Mouse (Mus musculus) frontal cortex, postnatal 25 days (tissue): ENCODE results near the gene Brsk2.
A peak's percentile ranks its signal among the peaks of the same experiment; 100 is the strongest.

ENCODE experiments used
- DNase-seq, 2 experiments: peaks; one replicate each; pipeline ENCODE4 v3.0.0; 2022; ENCODE audit warnings: low spot score in 2 of 2

Brsk2 gene

DNA sequence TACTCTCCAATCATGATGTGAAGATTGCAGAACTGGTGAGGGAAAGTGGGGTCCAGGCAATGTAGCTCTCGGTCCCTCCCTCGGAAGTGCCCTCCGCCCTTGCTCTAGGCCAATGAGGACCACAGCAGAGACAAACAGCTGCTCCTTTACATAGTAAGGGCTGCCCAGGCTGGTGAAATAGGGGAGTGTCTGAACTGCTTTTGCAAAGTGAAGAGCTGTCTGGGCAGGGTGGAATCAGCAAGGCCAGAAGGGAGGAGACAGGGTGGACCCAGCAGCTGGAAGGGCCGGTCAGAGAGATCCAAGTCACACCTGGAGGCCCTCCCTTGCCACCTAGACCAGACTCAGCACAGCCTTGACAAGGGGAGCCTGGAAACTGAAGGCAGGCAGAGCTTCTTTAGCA is 76.4 kb downstream of the Brsk2 start:
- DNase-seq: no peak

DNA sequence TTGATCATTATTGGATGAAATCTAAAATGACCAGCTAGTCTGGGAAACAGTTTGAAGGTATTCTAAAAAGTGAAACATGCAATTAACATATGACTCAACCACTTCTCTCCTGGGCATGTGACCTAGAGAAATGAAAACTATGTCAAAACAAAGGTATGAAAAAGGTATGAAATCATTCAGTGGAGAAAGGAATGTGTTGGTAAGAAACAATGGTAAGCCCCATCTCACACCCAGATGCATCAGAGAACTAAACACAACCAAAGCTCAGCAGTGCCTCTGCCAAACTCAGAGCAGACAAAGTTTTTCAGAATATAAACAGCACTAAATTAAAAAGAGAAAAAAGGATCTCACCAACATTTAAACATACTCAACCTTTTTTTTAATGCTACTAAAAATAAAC is 80.5 kb downstream of the Brsk2 start:
- DNase-seq: no peak

DNA sequence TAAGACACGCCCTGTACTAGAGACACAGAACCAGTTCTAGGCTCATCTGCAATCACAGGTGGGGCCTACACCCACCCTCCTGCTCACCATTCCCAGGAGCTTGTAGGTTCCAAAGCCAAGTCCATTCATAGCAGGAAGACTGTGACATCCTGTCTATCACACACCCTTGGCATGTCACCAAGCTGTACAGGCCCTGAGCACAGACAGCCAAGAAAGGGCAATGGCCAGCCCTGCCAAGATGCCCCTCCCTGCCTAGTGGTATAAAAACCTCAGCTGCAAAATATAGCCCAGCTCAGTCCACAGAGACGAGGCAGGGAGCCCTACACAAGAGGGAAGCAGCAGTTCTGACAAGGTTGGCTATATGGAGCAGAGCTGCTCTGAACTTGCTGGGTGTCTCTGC is 84.6 kb downstream of the Brsk2 start:
- DNase-seq: no peak

DNA sequence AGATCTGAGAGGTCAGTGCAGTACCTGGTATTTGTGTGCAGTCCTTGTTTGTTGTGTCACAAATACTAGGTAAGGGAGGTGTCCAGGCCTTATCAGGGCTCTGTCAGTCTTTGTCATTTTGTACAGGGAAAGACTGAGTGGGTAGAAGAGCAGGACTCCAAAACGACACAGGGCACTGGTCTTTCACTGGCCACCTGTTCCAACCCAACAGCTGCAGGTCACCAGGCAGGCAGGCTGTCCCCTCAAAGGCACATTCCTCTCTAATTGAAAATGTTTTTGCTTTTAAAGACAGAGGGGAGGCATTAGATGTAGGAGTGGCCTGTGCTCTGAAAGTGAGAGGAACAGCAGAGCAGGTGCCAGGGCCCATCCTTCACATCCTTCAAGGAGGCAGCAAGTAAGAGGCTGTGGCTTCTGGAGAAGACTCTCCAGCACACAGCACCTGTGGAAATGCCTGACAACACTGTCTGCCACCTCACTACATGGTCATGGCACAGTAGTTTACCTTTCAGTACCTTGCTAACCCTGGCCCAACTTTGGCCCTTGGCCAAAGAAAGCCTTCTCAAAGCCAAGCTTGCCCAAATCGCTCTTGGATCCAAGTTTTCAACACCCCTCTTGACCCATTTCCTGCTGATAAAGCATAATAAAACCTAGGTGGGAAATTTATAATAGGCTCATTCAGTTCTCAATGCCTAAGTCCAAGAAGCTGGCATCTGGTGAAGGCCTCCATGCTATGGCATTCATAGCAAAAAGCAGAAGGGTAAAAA is 85.7 kb downstream of the Brsk2 start:
- DNase-seq: no peak

DNA sequence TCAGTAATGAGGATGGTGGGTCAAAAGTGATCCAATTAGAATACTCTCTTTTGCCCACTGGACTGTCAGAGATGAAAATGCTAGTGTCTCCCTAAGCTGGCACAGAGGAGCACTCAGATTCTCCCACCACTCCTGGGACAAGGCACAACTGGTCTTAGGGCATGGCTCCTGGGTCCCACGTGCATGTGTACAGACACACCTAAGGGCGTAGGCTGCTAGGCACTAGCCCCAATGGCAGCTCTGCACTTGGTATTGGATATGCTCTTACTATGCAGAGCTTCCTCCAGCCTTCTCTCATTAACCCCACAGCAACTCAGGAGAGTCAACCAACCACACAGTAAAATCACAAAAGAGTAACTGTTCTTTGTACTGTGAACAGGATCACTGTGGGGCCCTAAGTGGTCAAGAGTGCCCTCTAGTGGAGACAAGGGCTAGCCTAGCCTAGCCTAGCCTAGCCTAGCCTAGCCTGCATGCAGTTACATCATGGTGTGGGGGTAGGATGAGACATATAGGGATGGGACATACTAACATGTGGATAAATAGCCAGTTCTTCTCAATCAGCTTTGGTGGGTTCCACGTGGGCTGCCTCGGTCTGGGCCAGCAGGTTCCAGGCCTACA is 88.1 kb downstream of the Brsk2 start:
- peak in 1 of 2 experiments; percentile 21 for DNase-seq

DNA sequence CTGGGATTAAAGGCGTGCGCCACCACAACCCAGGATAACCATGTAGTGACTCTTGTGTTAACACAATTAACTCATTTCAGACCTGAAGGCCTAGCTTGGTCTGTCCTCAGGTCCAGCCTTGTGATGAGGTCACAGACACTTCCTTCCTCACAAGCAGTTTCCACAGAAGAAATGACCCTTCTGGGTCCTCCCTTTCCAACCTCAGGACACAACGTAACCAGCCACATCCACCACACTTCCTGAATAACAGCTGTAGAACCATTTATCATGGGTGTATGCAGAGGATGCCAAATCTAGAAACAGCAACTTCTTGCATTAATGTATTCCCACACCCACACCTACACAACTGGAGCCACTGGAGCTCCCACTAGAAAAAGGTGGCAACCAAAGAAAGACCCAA is 91.2 kb downstream of the Brsk2 start:
- DNase-seq: no peak

DNA sequence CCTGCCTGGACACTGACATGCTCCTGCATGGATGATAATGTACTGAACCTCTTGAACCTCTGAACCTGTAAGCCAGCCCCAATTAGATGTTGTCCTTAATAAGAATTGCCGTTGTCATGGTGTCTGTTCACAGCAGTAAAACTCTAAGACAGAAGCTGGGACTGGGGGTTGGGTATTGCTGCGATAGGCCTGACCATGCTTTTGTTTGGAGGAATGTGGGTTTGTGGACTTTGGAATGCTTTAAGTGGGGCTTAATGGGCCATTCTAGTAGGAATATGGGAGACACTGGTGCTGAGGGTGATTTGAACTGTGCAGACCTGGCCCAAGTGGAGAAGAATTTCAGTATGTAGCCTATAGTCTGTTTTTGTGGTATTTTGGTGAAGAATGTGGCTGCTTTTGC is 95.8 kb downstream of the Brsk2 start:
- no peak for DNase-seq

DNA sequence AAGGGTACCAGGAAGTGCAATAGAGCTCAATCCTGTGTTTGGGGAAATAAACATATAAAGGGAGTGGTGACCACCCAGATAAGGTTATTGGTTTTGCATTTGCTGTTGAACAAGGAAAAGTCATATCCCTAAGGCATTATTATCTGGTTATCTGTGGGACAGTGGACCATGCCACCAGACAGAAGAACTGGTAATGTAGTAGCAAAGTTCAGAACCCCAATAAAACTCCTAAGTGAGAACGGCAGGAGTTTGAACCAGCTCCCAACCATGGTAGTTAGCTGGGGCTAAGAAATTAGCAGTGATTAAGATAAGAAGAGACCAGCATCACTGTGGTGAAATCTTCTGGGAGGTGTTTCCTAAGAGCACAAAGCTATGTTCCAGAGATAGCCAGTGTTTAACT is 96.4 kb downstream of the Brsk2 start:
- DNase-seq: no peak

DNA sequence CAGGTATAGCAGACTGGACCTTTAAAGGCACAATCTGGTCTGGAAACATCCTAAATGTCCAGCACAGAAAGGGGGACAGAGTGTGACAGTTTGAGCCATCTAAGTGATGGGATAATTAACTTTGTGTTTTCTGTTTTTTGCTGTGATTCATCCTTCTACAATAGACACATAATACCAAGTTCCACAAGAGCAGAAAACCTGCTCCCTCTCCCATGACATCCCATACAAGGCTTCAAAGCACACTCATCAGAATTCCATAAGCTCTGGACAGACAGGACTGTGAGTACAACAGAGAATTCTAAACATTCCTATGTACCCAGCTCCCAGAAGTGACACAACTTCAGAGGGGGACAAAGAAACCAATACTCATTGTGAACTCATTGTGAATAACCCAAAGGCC is 101.0 kb downstream of the Brsk2 start:
- DNase-seq: no peak
